Mouse (Mus musculus) E14TG2a.4 (cell line): Measurements from ENCODE around the gene Nedd4.
"Not testable (repeated sequence)": the region's sequence is repeated elsewhere in the genome, so short reads cannot be mapped to it uniquely, and the experiment has no call there.

Experiments used
- H3K27me3 ChIP-seq: 2 replicates; pipeline ENCODE4 v1.6.1; 2014; ENCODE audit warnings: low read length, control low read depth; ENCODE audit not compliant: insufficient read depth
- H3K36me3 ChIP-seq: 2 replicates; pipeline ENCODE4 v1.6.1; 2014; ENCODE audit warnings: low read length, control low read depth; ENCODE audit not compliant: insufficient read depth
- H3K4me1 ChIP-seq: replicated peaks from 2 replicates; pipeline ENCODE4 v1.6.1; 2014; ENCODE audit warnings: low read depth, low read length, control low read depth
- H3K4me3 ChIP-seq: replicated peaks from 2 replicates; pipeline ENCODE4 v1.5.1; 2014; ENCODE audit warnings: mild to moderate bottlenecking, low read length
- H3K9me3 ChIP-seq: 2 replicates; pipeline ENCODE4 v1.6.1; 2014; ENCODE audit warnings: low read length, control low read depth
- CTCF ChIP-seq: conservative IDR thresholded peaks from 2 replicates; pipeline ENCODE4 v1.5.1; 2014; ENCODE audit warnings: low read length
- NANOG ChIP-seq: IDR thresholded peaks from 2 replicates; pipeline ENCODE4 v1.6.1; 2014; ENCODE audit warnings: borderline replicate concordance, low read length, mixed read lengths
- POU5F1 ChIP-seq: IDR thresholded peaks from 2 replicates; pipeline ENCODE4 v1.6.1; 2014; ENCODE audit warnings: low read length, borderline replicate concordance

Gene Nedd4

GRCm38 (mm10) chr9:72656940-72657339 is 5.2 kb upstream of the Nedd4 start:
- H3K9me3 ChIP-seq = no peaks in the 10 kb centered on the region
- no peaks in the 10 kb centered on the region for H3K27me3 ChIP-seq
- H3K36me3 ChIP-seq = no peaks in the 10 kb centered on the region
- peak overlapping the region; percentile 37; the same call in 1 of the 2 replicates for H3K4me3 ChIP-seq
- no peak for TF ChIP-seq POU5F1
- TF ChIP-seq CTCF = no peak
- TF ChIP-seq NANOG = no peak
- H3K4me1 ChIP-seq = peaks cover 83% of the 10 kb centered on the region

DNA sequence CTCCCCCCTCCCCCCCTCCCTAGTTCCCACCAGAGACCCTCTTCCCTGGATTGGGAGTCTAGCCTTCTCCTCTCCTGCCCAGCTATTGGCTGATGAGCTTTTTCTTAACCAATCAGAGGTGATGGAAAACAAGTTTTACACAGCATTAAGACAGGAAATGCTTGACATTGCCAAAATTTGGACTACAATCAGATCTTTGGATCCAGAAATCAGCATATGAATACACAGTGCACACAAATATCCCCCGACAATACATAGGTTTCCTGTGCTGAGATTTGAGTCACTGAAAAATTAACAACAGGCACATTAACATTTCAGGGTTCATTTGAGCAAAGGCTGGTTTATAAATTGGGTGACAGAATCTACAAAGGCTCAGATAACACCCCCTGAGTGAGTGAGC is 4.5 kb upstream of the Nedd4 start:
- Histone ChIP-seq H3K4me1 (peaks cover 76% of the 10 kb centered on the region), H3K9me3 (no peaks in the 10 kb centered on the region), H3K36me3 (no peaks in the 10 kb centered on the region), H3K4me3 (no peak overlapping the region), H3K27me3 (no peaks in the 10 kb centered on the region)
- TF ChIP-seq POU5F1 = no peak
- peak; percentile 76; the same call in 1 of the 2 replicates for TF ChIP-seq NANOG

GRCm38 (mm10) chr9:72660139-72660538 is 2.0 kb upstream of the Nedd4 start:
- Histone ChIP-seq H3K4me3 (no peak overlapping the region), H3K9me3 (no peaks in the 10 kb centered on the region), H3K4me1 (peaks cover 74% of the 10 kb centered on the region), H3K36me3 (peaks cover 14% of the 10 kb centered on the region), H3K27me3 (no peaks in the 10 kb centered on the region)
- TF ChIP-seq POU5F1 (no peak), NANOG (no peak), CTCF (no peak)

DNA sequence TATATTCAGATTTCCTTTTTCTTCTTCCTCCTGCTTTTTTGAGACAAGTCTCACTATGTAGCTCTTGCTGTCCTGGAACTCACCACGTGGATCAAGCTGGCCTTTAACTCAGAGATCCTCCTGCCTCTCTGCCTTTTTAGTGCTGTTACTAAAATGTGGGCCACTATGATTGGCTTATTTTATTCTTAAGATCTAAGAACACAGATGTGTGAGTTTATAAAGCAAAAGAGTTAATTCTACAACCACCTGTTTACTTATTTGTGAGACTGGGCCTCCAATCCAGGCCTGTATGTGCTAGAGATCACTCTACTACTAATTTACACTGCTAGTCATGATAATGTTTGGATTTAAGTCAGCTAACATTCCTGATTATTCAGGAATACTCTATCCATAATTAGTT is 1.2 kb upstream of the Nedd4 start:
- peaks cover 74% of the 10 kb centered on the region for H3K4me1 ChIP-seq
- TF ChIP-seq POU5F1 (no peak), NANOG (no peak), CTCF (no peak)
- H3K4me3 ChIP-seq = peak overlapping the region; percentile 82; the same call in 1 of the 2 replicates
- no peaks in the 10 kb centered on the region for H3K9me3 ChIP-seq
- H3K36me3 ChIP-seq = peaks cover 21% of the 10 kb centered on the region
- no peaks in the 10 kb centered on the region for H3K27me3 ChIP-seq

- TF ChIP-seq CTCF = no peak
- TF ChIP-seq NANOG = no peak
- no peak for TF ChIP-seq POU5F1
- peaks cover 72% of the 10 kb centered on the region for H3K4me1 ChIP-seq
- no peaks in the 10 kb centered on the region for H3K9me3 ChIP-seq
- H3K36me3 ChIP-seq = peaks cover 26% of the 10 kb centered on the region
- no peaks in the 10 kb centered on the region for H3K27me3 ChIP-seq
- peak overlapping the region; percentile 82 for H3K4me3 ChIP-seq
These were observed 618 bp upstream of the Nedd4 start for GRCm38 (mm10) chr9:72661561-72661894.

- TF ChIP-seq CTCF = no peak
- Histone ChIP-seq H3K4me3 (peak overlapping the region; percentile 89), H3K27me3 (no peaks in the 10 kb centered on the region), H3K9me3 (no peaks in the 10 kb centered on the region), H3K36me3 (peaks cover 39% of the 10 kb centered on the region), H3K4me1 (peaks cover 71% of the 10 kb centered on the region)
These were observed 766 bp downstream of the Nedd4 start for GRCm38 (mm10) chr9:72662691-72663533.

- Histone ChIP-seq H3K9me3 (no peaks in the 10 kb centered on the region), H3K36me3 (peaks cover 44% of the 10 kb centered on the region), H3K4me3 (peak overlapping the region; percentile 89), H3K27me3 (no peaks in the 10 kb centered on the region), H3K4me1 (peaks cover 70% of the 10 kb centered on the region)
- TF ChIP-seq CTCF (no peak), POU5F1 (no peak), NANOG (no peak)
These were observed 1.4 kb downstream of the Nedd4 start for GRCm38 (mm10) chr9:72663534-72663918.

- H3K4me3 ChIP-seq = peak overlapping the region; percentile 89
- peaks cover 69% of the 10 kb centered on the region for H3K4me1 ChIP-seq
- H3K36me3 ChIP-seq = peaks cover 55% of the 10 kb centered on the region
- no peak for TF ChIP-seq POU5F1
- no peak for TF ChIP-seq CTCF
- no peak for TF ChIP-seq NANOG
- no peaks in the 10 kb centered on the region for H3K27me3 ChIP-seq
- H3K9me3 ChIP-seq = no peaks in the 10 kb centered on the region
These were observed 2.5 kb downstream of the Nedd4 start for GRCm38 (mm10) chr9:72664409-72665351.

GRCm38 (mm10) chr9:72665517-72665916 is 3.4 kb downstream of the Nedd4 start:
- H3K36me3 ChIP-seq = peaks cover 63% of the 10 kb centered on the region
- H3K4me1 ChIP-seq = peaks cover 69% of the 10 kb centered on the region
- H3K9me3 ChIP-seq = no peaks in the 10 kb centered on the region
- TF ChIP-seq CTCF (no peak), NANOG (no peak), POU5F1 (no peak)
- no peaks in the 10 kb centered on the region for H3K27me3 ChIP-seq
- H3K4me3 ChIP-seq = peak overlapping the region; percentile 89

DNA sequence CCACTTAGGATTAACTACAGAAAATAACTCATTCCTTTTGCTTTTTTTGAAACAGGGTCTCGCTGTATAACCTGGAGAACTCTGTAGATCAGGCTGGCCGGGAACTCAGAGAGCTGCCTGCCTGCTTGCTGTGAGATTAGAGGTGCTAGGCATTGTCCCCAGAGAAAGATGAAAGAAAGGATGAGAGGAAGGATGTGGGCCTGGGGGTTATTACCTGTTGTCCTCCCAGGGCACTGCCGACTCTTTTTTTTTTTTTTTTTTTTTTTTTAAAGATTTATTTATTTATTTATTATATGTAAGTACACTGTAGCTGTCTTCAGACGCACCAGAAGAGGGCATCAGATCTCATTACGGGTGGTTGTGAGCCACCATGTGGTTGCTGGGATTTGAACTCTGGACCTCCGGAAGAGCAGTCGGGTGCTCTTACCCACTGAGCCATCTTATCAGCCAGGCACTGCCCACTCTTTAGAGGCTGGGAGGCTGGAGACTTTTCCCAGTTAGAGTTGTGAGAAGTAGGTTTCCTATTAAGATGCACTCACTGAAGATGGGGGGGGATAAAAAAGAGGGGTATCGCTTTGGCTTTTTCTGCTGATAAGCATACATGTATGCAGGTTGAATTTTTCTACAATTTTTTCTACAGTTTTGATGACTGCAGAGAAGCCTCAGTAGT is 4.3 kb downstream of the Nedd4 start:
- H3K4me3 ChIP-seq = peak overlapping the region; percentile 89
- not testable (repeated sequence) for H3K27me3 ChIP-seq, H3K9me3 ChIP-seq
- H3K4me1 ChIP-seq = peaks cover 67% of the 10 kb centered on the region
- H3K36me3 ChIP-seq = peaks cover 71% of the 10 kb centered on the region
